12 mouse cellular contexts compared by ENCODE assay signal in the genomic region with DNA sequence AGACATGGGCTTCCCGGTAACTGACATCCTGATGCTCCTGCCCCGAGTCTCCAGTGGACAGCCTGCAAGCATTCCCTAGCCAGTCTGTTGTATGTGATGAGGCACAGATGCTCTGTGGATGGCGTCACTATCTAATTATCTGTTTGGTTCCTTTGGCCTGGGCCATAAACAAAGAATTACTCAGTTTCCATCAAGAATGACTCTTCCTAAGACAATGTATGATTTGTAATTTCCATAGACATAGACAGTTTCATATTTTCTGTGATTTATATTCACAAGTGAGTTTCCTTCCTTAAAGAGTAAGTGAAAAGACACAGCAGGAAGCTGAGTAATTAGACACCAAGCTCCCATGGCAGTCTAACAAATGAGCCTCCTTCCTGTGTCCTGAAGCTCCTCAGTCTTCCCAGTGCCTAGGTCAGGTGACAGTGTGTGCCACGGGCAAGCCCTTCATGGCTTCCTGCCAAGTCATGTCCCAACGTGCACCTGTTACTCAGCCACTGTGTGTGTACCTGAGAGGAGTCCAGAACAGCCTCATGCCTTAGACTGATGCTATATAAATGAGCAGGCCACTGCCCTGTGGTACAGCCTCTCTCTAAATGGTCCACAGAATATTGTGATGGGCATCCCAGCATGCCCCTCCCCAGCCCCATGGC. TPM values are rescaled to one million over a fixed set of nuclear protein-coding genes. Genes with fewer than 3 reads are reported as not detected.
DNase-seq lines count a peak whose midpoint lies in the region; ATAC-seq and TF ChIP-seq lines count a peak whose summit lies in the region.
"Had no signal": no experiment of that assay in that cellular context is flagged by ENCODE, and none has a peak within 500 bp of the region (broad histone marks: within the 10 kb centered on the region; RNA-seq: fewer than 3 reads in every experiment).

No protein-coding gene starts in this region.

- no peak for TF ChIP-seq POLR2A in brain, embryonic 14.5 days (IDR thresholded peaks at IDR 0.05; ENCODE audit: borderline replicate concordance, extremely low read depth, insufficient read depth, insufficient read length, poor library complexity, severe bottlenecking)

- H3K27ac ChIP-seq in lung, embryonic 14.5 days (ENCODE audit: low read depth), result no peak overlapping the region
- H3K27ac ChIP-seq in midbrain, embryonic 11.5 days (ENCODE audit: low read depth, low read length), result no peak overlapping the region
- H3K27ac ChIP-seq: forebrain, embryonic 12.5 days; heart, embryonic 10.5 days; hindbrain, embryonic 14.5 days had no signal

- H3K9me3 ChIP-seq in lung, embryonic 14.5 days (ENCODE audit: low read depth, low read length), result no peaks in the 10 kb centered on the region
- no peaks in the 10 kb centered on the region for H3K9me3 ChIP-seq in midbrain, embryonic 11.5 days (ENCODE audit: control insufficient read depth, low read length)
- H3K9me3 ChIP-seq: forebrain, embryonic 12.5 days; heart, embryonic 10.5 days had no signal

- no peak for TF ChIP-seq CTCF in lung, embryonic 14.5 days (IDR thresholded peaks at IDR 0.05; ENCODE audit: low read depth)
- TF ChIP-seq CTCF in brain, embryonic 14.5 days (IDR thresholded peaks at IDR 0.05; ENCODE audit: borderline replicate concordance, extremely low read depth, insufficient read depth, insufficient read length), result no peak

- no peaks in the 10 kb centered on the region for H3K27me3 ChIP-seq in lung, embryonic 14.5 days (ENCODE audit: insufficient read depth, low read length)
- H3K27me3 ChIP-seq in midbrain, embryonic 11.5 days (ENCODE audit: control insufficient read depth, insufficient read depth, low read length), result no peaks in the 10 kb centered on the region
- H3K27me3 ChIP-seq: forebrain, embryonic 12.5 days had no signal

- no peak for ATAC-seq in lung, embryonic 14.5 days (ENCODE audit: insufficient read depth)
- ATAC-seq in granulocyte monocyte progenitor cell, adult 5-6 weeks (replicated peaks; ENCODE audit: poor library complexity, severe bottlenecking), result no peak
- no peak for ATAC-seq in midbrain, embryonic 11.5 days (ENCODE audit: low FRiP score)
- ATAC-seq in CD4-positive, CD25-positive, alpha-beta regulatory T cell, adult 4 months, result no peak

- H3K4me2 ChIP-seq in lung, embryonic 14.5 days, result no peak overlapping the region
- no peak overlapping the region for H3K4me2 ChIP-seq in midbrain, embryonic 11.5 days
- H3K4me2 ChIP-seq: forebrain, embryonic 12.5 days; hindbrain, embryonic 14.5 days had no signal

- peaks cover 77% of the 10 kb centered on the region for H3K36me3 ChIP-seq in lung, embryonic 14.5 days (ENCODE audit: insufficient read depth)
- peaks cover 29% of the 10 kb centered on the region; the same call in 1 of the 2 replicates for H3K36me3 ChIP-seq in midbrain, embryonic 11.5 days (ENCODE audit: control insufficient read depth, insufficient read depth, low read length)

- no peak overlapping the region for H3K9ac ChIP-seq in lung, embryonic 14.5 days
- no peak overlapping the region for H3K9ac ChIP-seq in midbrain, embryonic 11.5 days (ENCODE audit: low read length)
- H3K9ac ChIP-seq: forebrain, embryonic 12.5 days; hindbrain, embryonic 14.5 days had no signal

- no peak overlapping the region for H3K4me3 ChIP-seq in lung, embryonic 14.5 days (ENCODE audit: low read depth, low read length)
- no peak overlapping the region for H3K4me3 ChIP-seq in midbrain, embryonic 11.5 days (ENCODE audit: low read depth, low read length)
- H3K4me3 ChIP-seq: forebrain, embryonic 12.5 days; heart, embryonic 10.5 days had no signal

- H3K4me1 ChIP-seq in lung, embryonic 14.5 days (ENCODE audit: insufficient read depth), result no peaks in the 10 kb centered on the region
- H3K4me1 ChIP-seq in midbrain, embryonic 11.5 days (ENCODE audit: control insufficient read depth, insufficient read depth, low read length), result no peaks in the 10 kb centered on the region
- H3K4me1 ChIP-seq: forebrain, embryonic 12.5 days had no signal

- peak; percentile 34 for DNase-seq in lung, embryonic 14.5 days
- no peak for DNase-seq in lung, postnatal 14 days
- DNase-seq in brain, embryonic 14.5 days (ENCODE audit: low read depth), result peak; percentile 16
- peak; percentile 69 for DNase-seq in fat pad, adult 2 months (ENCODE audit: extremely low read depth, low read depth, low spot score)
- DNase-seq in lung, postnatal 25 days (ENCODE audit: low spot score), result peak; percentile 23
- no peak for DNase-seq in midbrain, embryonic 11.5 days (ENCODE audit: low spot score, missing footprints)
- DNase-seq: thymus, postnatal 36 days had no signal

- 55% methylated on average over 5 of the region's 5 CpGs for WGBS in lung, embryonic 14.5 days
- 87% methylated on average over 5 of the region's 5 CpGs for WGBS in midbrain, embryonic 11.5 days

RNA-seq across cellular contexts. Expression of a gene that starts 45.7 kb away (rescaled TPM):
- 1.6 and 2.9 TPM in 2 replicates for polyA plus RNA-seq in lung, embryonic 14.5 days (2014; fragmentation: Nextera tagmentation; extraction: Ambion mirVana)
- polyA plus RNA-seq in brain, embryonic 14.5 days (2012; rRNA removed), result 1.3 and 1.9 TPM in 2 replicates
- 1.5 and 3.6 TPM in 2 replicates for total RNA-seq in granulocyte monocyte progenitor cell, adult 5-6 weeks (2014; fragmentation: Nextera tagmentation)
- total RNA-seq in granulocyte monocyte progenitor cell, adult 5-6 weeks (2017), result 0.95 and 1.8 TPM in 2 replicates
- polyA plus RNA-seq in midbrain, embryonic 11.5 days (2014; fragmentation: Nextera tagmentation; extraction: Ambion mirVana), result 1.0 and 1.2 TPM in 2 replicates
- polyA plus RNA-seq in CD4-positive, CD25-positive, alpha-beta regulatory T cell, adult 4 months (2017; shearing (Covaris generic)), result 10 to 100 TPM; 35.1 to 41.6 TPM

RNA-seq across cellular contexts. Expression of a gene that starts 45.8 kb away (rescaled TPM):
- 18.2 and 18.6 TPM in 2 replicates for polyA plus RNA-seq in lung, embryonic 14.5 days (2014; fragmentation: Nextera tagmentation; extraction: Ambion mirVana)
- polyA plus RNA-seq in brain, embryonic 14.5 days (2012; rRNA removed), result 4.3 and 4.8 TPM in 2 replicates
- 32.7 and 71.6 TPM in 2 replicates for total RNA-seq in granulocyte monocyte progenitor cell, adult 5-6 weeks (2014; fragmentation: Nextera tagmentation)
- total RNA-seq in granulocyte monocyte progenitor cell, adult 5-6 weeks (2017), result 12.6 and 20.6 TPM in 2 replicates
- 4.5 and 4.7 TPM in 2 replicates for polyA plus RNA-seq in midbrain, embryonic 11.5 days (2014; fragmentation: Nextera tagmentation; extraction: Ambion mirVana)
- polyA plus RNA-seq in CD4-positive, CD25-positive, alpha-beta regulatory T cell, adult 4 months (2017; shearing (Covaris generic)), result 100 to 1,000 TPM in 1 of 2 experiments, 10 to 100 TPM in 1; 85.5 to 146 TPM

Comparison
In these comparisons a context has a peak if more than half of its experiments do, and no peak if none do; other contexts are left out.
1. DNase-seq: peak in lung, embryonic 14.5 days (single experiment), brain, embryonic 14.5 days (single experiment), fat pad, adult 2 months (single experiment) and lung, postnatal 25 days (single experiment); none in lung, postnatal 14 days (single experiment) and midbrain, embryonic 11.5 days (single experiment).